Mouse (Mus musculus): ENCODE results near the gene Armc9.

Armc9 gene

GRCm38 (mm10) chr1:86154133-86154823 lies at the start of gene Armc9:
Gene Armc9 (plus strand): TSS chr1:86154780.
- DNase-seq: peak; percentile 98

DNA sequence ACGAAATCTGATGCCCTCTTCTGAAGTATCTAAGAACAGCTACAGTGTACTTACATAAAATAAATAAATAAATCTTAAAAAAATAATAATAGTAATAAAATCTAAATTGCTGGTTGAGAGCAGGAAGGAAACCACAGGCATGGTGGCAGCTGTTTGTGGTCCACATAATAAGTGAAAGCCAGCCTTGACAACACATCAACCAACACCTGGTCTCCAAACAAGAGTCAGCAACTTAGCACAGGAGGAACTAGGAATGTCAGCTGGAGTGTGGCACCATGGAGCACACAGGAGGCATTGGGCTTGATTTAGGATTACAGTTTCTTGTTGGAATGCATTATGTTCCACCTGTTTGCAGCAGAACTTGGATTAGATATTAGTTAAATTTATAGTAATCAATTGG lies 49.5 kb upstream of the Armc9 start:
- DNase-seq: no peak

DNA sequence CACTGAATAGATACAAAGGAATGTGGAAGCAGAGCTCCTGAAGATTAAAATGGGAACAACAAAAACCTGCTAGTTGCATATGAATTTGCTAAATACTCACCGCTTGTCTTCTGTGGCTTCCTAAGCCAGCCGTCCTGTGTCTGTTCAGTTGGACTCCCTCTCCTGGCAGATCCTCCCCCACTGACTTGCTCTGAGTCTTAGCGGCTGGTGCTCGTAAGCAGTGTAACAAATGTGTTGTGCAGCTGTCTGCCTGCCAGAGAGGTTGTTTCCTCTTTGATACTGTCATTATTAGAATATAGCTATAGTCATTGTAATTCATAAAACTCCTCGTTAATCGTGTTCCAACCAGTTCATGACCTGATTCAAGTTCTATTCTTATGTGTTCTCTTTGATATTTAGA lies 42.8 kb upstream of the Armc9 start, which contains the start of gene Htr2b:
Gene Htr2b (minus strand): TSS at position 192 of the 400 bp plus-strand sequence.
- peak; percentile 51 for DNase-seq

GRCm38 (mm10) chr1:86114141-86114540 lies 40.4 kb upstream of the Armc9 start:
- no peak for DNase-seq

DNA sequence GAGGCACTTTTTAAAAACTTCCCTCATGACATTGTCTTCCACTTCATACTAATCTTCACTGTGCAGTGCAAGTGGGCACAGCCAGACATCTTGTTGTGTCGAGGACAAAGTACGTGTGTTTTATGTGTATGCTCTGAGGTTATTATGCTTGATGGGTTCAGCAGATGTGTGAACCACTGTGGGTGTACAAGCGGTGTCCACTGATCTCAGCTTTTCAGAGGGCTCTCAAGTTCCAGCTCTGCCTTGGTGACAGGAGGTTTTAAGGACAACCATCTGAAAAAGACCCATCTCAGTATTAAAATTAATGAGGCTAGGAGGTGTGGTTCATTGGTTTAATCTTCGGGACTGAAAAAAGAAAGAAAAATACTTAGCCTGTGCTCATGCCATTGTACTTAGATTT lies 35.0 kb upstream of the Armc9 start:
- no peak for DNase-seq

GRCm38 (mm10) chr1:86126036-86126435 lies 28.5 kb upstream of the Armc9 start:
- no peak for DNase-seq

DNA sequence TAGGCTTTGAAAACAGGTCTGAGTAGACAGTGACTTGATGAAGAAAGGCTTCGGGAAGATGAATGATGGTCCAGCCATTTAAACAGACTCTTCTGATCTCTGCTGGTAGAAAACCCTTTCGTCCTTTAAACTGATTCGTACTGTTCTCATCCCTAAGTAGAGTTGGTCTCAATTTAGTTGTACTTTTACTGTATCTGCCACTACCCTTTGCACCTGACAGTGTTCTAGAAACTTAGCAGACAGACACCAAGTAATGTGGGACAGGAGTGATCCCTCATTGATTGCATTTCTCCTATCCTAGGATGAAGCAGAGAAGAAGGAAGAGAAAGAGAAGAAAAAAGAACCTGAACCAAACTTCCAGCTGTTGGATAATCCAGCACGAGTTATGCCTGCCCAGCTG lies 21.2 kb upstream of the Armc9 start, which contains the start of gene Gm21972:
Gene Gm21972 (plus strand): TSS at position 301 of the 400 bp plus-strand sequence.
- DNase-seq: no peak

GRCm38 (mm10) chr1:86135315-86135714 lies 19.3 kb upstream of the Armc9 start:
- DNase-seq: no peak

- no peak for DNase-seq
Measured at GRCm38 (mm10) chr1:86141081-86141480, 13.5 kb upstream of the Armc9 start.

DNA sequence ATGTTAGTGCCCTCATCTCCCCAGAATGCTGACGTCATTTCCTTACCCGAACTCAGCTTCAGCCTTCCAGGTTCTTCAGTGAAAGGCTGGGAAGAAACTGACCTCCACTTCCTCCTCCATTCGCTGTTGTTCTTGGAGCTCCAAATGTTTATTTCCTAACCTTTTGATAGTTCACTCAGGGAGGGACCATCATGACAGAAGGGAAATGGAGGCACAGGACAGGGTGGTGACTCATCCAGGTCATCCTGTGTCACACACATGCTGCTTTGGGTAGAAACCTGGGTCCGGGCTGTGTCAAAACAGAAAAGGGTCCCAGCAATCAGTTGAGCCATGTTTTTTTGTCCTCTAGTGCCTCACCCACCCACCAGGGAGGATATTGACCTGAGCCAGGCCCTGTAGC lies 11.4 kb upstream of the Armc9 start:
- DNase-seq: no peak

- DNase-seq: no peak
Measured at GRCm38 (mm10) chr1:86144001-86144944, 10.3 kb upstream of the Armc9 start.

- DNase-seq: no peak
Measured at GRCm38 (mm10) chr1:86146293-86146692, 8.3 kb upstream of the Armc9 start.

DNA sequence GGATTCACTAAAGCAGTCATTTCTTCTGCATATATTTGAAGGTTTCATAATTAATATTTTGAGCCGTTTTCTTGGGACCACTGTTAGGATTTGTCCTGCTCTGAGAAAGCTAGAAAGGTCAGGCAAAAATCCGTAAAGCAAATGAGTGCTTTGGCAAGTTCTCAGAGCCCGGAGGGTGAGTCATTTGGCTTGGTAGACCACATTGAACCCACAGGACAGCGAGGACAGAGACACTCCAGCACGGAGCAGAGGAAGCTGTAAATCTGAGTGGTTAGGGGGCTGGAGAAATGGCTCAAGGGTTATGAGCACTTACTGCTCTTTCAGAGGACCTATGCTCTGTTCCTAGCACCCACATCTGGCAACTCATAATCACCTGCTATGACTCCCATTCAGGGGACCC lies 7.0 kb upstream of the Armc9 start:
- no peak for DNase-seq

DNA sequence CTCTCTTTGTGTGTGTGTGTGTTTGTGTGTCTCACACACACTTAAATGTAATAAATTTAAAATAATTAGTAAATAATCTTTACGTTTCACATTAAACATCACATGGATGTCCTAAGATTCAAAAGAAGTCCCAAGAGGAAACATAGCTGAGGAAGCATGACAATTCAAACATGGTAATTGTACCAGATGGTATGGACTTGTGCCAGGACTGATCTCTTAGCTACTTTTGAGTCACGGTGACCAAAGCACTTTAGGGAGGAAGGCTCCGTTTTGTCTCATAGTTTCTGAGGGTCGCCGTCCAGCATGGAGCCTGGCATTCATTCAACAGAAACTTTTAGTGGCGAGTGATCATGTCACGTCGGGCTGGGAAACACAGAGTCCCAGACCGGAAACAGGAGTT lies 6.4 kb upstream of the Armc9 start:
- DNase-seq: no peak

DNA sequence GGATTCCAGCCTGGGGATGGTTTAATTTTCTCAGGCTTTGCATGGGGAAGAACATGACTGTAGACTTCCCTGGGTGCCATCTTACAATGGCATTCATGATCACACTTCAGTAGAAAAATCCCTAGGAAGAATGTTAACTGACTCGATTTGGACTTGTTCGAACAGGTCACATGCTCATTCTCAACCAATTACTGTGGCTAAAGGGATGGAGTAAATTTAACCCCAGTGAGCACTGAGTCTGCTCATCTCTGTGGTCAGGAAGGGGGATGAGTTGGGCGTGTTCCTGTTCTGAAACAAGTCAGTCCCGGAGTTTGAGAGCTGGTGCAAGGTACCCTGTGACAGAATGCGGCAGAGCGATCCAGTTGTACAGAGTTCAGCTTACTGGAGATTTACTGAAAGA lies 3.7 kb upstream of the Armc9 start:
- no peak for DNase-seq

GRCm38 (mm10) chr1:86151376-86151775 lies 3.2 kb upstream of the Armc9 start:
- DNase-seq: no peak

DNA sequence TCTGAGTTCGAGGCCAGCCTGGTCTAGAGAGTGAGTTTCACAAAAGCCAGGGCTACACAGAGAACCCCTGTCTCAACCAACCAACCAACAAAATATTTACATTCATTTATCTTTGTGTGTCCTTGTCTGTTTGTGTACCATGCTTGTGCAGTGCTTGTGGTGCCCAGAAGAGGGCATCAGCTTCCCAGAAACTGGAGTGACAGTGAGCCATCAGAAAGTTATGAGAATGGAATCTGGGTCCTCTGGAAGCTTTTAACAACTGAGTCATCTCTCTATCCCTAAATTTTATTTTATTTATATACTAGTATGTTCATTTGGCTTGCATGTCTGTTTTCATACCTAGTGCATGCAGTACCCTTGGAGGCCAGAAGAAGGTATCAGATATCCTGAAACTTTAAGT lies 2.0 kb upstream of the Armc9 start:
- no peak for DNase-seq

DNA sequence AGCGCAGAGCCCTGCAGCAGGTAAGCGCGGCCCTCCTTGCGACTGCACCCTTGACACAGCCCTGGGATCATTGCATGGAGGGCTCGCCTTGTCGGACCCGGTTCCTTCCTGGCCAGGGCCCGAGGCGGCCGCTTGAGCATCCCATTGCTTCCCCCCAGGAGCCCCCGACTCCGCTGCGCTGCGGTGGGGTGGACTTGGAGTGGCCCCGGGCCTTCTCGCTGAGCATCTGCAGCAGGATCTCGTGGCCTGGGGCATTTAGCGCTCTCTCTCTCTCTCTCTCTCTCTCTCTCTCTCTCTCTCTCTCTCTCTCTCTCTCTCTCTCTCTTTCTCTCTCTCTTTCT lies 214 bp downstream of the Armc9 start:
- no peak for DNase-seq

GRCm38 (mm10) chr1:86156075-86156474 lies 1.5 kb downstream of the Armc9 start:
- DNase-seq: no peak

GRCm38 (mm10) chr1:86156595-86156994 lies 2.0 kb downstream of the Armc9 start:
- no peak for DNase-seq

GRCm38 (mm10) chr1:86160059-86160458 lies 5.5 kb downstream of the Armc9 start:
- DNase-seq: no peak

GRCm38 (mm10) chr1:86160479-86160878 lies 5.9 kb downstream of the Armc9 start:
- no peak for DNase-seq

- no peak for DNase-seq
Measured at GRCm38 (mm10) chr1:86161061-86161460, 6.5 kb downstream of the Armc9 start.

DNA sequence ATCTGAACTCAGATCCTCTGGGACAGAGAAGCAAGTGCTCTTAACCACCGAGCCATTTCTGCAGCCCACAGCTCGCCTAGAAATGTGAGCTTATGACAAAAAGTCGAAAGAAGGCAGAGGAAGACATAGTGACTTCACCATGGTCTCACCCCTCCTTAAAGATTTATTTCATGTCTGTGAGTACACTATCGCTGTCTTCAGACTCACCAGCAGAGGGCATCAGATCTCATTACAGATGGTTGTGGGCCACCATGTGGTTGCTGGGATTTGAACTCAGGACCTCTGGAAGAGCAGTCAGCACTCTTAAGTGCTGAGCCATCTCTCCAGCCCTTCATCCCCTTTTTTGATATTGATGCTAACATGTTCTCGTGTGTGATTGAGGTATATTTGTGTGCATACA lies 20.0 kb downstream of the Armc9 start:
- DNase-seq: no peak
